Mouse (Mus musculus) embryonic fibroblast, embryonic 13.5 days (primary cell): Measurements from ENCODE around the gene Furin. TPM values are rescaled to one million over a fixed set of nuclear protein-coding genes. Genes with fewer than 3 reads are reported as not detected.
"Not testable (repeated sequence)": the region's sequence is repeated elsewhere in the genome, so short reads cannot be mapped to it uniquely, and the experiment has no call there.

Experiments
- H3K27ac ChIP-seq: 2 replicates; pipeline ENCODE4 v1.5.1; 2012; ENCODE audit warnings: low read length, control low read depth, inconsistent platforms; ENCODE audit not compliant: insufficient read depth
- H3K4me1 ChIP-seq: 2 replicates; pipeline ENCODE4 v1.6.1; 2011; ENCODE audit warnings: low read length; ENCODE audit not compliant: control insufficient read depth, insufficient read depth
- H3K4me3 ChIP-seq: 2 replicates; pipeline ENCODE4 v1.5.1; 2011; ENCODE audit warnings: mild to moderate bottlenecking, control low read depth, low read length; ENCODE audit not compliant: insufficient read depth
- CTCF ChIP-seq: IDR thresholded peaks from 2 replicates; pipeline ENCODE4 v1.5.1; 2011; ENCODE audit warnings: mild to moderate bottlenecking, control low read depth, low read length, moderate library complexity, borderline replicate concordance; ENCODE audit not compliant: insufficient read depth
- POLR2A ChIP-seq: IDR thresholded peaks from 2 replicates; pipeline ENCODE4 v1.6.1; 2011; ENCODE audit warnings: low read depth, mild to moderate bottlenecking, control low read depth, low read length, moderate library complexity
- polyA plus RNA-seq: library from polyadenylated mRNA; stranded (reverse); fragments of >200 nt; gene quantifications from 2 replicates; pipeline ENCODE4 v1.2.4, GENCODE M21; 2011; ENCODE audit warnings: low read depth; ENCODE audit not compliant: missing spikeins, insufficient read length

Gene Furin
- polyA plus RNA-seq, 1 experiment = 71.5 TPM

- Histone ChIP-seq H3K4me3 (no peak overlapping the region), H3K27ac (peak overlapping the region; percentile 80), H3K4me1 (peaks cover 10% of the 10 kb centered on the region)
- TF ChIP-seq POLR2A = peak; percentile 52
- no peak for TF ChIP-seq CTCF
Observed at GRCm38 (mm10) chr7:80403551-80403950, 1.7 kb downstream of the Furin start.

DNA sequence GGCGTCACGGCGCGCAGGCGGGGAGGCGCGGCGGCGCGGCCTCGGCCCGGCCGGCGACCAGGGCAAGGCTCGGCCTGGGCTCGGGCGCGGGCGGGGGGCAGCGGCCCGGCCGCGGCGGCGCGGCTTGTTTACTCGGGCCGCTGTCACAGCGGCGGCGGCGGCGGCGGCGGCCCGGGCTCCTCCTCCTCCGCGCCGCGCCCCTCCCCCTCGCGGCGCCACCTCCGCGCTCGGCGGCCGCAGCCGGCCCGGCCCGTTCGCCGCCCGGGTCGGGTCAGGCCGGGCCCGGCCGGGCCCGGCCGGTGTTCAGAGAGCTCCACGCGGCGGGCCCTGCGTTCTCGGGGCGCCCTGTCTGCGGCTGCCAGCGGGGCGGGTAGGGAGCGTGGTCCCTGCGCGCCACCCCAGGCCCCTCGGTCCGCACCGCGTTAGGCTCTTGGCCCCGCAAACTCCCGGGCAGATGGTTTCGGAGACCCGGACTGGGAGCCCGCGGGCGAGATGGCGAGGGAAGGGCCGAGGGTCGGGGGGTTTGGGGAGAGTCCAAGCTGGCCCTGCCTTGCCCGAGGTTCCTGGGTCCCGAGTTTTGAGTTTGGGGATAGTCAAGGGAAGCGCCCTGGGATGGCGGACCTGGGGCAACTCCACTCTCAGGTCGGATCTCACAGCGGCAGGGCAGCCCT is 2.5 kb downstream of the Furin start:
- Histone ChIP-seq H3K4me1 (peaks cover 10% of the 10 kb centered on the region), H3K27ac (peak overlapping the region; percentile 80), H3K4me3 (peak overlapping the region; percentile 49)
- TF ChIP-seq POLR2A (peak; percentile 30), CTCF (no peak)

GRCm38 (mm10) chr7:80401860-80402641 is 3.2 kb downstream of the Furin start:
- peak overlapping the region; percentile 96 for H3K4me3 ChIP-seq
- H3K27ac ChIP-seq = peak overlapping the region; percentile 92
- TF ChIP-seq CTCF (no peak), POLR2A (no peak)
- peaks cover 10% of the 10 kb centered on the region for H3K4me1 ChIP-seq

GRCm38 (mm10) chr7:80401041-80401859 is 4.0 kb downstream of the Furin start:
- Histone ChIP-seq H3K4me3 (peak overlapping the region; percentile 96), H3K4me1 (peaks cover 10% of the 10 kb centered on the region), H3K27ac (peak overlapping the region; percentile 92)
- TF ChIP-seq POLR2A = peak; percentile 78
- no peak for TF ChIP-seq CTCF

DNA sequence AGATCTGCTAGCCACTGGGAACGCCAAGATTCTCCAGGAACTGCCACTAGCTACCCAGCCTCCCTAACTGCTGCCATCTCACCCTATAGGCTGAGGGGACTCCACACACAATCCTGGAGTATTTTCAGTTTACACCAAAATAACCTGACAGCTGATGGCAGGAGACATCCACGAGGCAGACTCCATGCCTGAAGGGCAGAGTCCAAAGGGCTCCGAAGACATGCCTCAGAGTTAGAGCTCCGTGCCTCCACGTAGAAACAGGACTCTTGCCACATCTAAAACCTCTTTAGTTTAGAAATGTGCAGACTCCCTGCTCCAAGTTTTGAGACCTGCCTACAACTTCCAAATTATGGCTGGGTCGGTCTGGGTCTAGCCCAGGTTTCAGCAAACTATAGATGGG is 4.7 kb downstream of the Furin start:
- TF ChIP-seq POLR2A (no peak), CTCF (no peak)
- peak overlapping the region; percentile 96 for H3K4me3 ChIP-seq
- peak overlapping the region; percentile 92 for H3K27ac ChIP-seq
- H3K4me1 ChIP-seq = peaks cover 10% of the 10 kb centered on the region

GRCm38 (mm10) chr7:80400099-80400498 is 5.1 kb downstream of the Furin start:
- Histone ChIP-seq H3K4me3 (peak overlapping the region; percentile 96), H3K27ac (peak overlapping the region; percentile 92), H3K4me1 (peaks cover 10% of the 10 kb centered on the region)
- TF ChIP-seq POLR2A (no peak), CTCF (no peak)

GRCm38 (mm10) chr7:80398654-80399444 is 6.4 kb downstream of the Furin start:
- Histone ChIP-seq H3K4me1 (no peaks in the 10 kb centered on the region), H3K4me3 (no peak overlapping the region), H3K27ac (no peak overlapping the region)
- TF ChIP-seq CTCF = no peak
- no peak for TF ChIP-seq POLR2A

DNA sequence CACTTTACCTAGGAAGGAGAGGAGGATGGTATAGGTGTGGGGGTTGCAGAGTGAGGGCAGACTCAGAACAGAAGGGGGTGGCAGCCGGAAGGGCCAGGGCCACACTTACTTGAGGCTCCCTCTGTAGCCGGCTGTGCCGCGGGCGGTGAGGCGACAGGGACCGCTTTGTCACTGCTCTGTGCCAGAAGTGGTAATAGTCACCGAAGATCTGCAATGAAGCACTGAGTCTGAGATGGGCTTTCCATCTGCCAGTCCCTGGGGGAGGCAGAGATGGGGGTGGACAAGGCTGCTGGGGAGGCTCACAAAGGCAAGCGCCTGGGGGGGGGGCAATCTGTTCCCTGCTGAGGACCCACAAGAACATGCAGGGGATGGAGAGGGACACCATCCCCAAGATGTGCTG is 7.2 kb downstream of the Furin start:
- Histone ChIP-seq H3K4me3 (no peak overlapping the region), H3K4me1 (no peaks in the 10 kb centered on the region), H3K27ac (no peak overlapping the region)
- no peak for TF ChIP-seq CTCF
- no peak for TF ChIP-seq POLR2A

DNA sequence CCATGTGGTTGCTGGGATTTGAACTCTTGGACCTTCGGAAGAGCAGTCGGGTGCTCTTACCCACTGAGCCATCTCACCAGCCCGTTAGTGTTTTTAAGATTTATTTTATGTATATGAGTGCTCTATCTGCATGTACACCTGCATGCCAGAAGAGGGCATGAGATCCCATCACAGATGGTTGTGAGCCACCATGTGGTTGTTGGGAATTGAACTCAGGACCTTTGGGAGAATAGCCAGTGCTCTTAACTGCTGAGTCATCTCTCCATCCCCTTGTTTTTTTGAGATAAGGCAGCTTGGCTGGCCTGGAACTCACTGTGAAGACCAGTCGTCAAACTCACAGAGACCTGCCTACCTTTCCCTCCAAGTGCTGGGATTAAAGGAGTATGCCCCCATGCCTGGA is 8.8 kb downstream of the Furin start:
- not testable (repeated sequence) for H3K4me3 ChIP-seq, H3K27ac ChIP-seq, H3K4me1 ChIP-seq
